Mouse (Mus musculus) heart, embryonic 14.5 days (tissue): ENCODE results near the gene Cabp4. TPM values are rescaled to one million over a fixed set of nuclear protein-coding genes. Genes with fewer than 3 reads are reported as not detected.

Source experiments
- ATAC-seq: fragments of 200-750 bp; cut with Nextera tagmentation; 2 replicates; pipeline ENCODE4 v1.8.0; 2017; ENCODE audit warnings: low read depth, moderate TSS enrichment; ENCODE audit not compliant: insufficient number of reproducible peaks, insufficient read depth, low FRiP score
- H3K27ac ChIP-seq, 2 experiments: fragments of 200-500 bp in 1 of 2; fragments of 300-500 bp in 1 of 2; sonication (generic) in 1 of 2; replicated peaks in 1 of 2; 2 replicates each; pipeline ENCODE4 v1.5.1; 2012 to 2014; ENCODE audit warnings: low read depth in 2 of 2, low read length in 2 of 2, control low read depth in 1 of 2, mild to moderate bottlenecking in 1 of 2, mixed read lengths in 1 of 2; ENCODE audit not compliant: control insufficient read depth in 1 of 2, insufficient read depth in 1 of 2
- H3K27me3 ChIP-seq: fragments of 300-500 bp; sonication (generic); 2 replicates; pipeline ENCODE4 v1.6.1; 2014; ENCODE audit warnings: mild to moderate bottlenecking, low read length, control low read depth; ENCODE audit not compliant: control insufficient read depth, insufficient read depth
- H3K36me3 ChIP-seq: fragments of 300-500 bp; sonication (generic); 2 replicates; pipeline ENCODE4 v1.6.1; 2014; ENCODE audit warnings: mild to moderate bottlenecking, control low read depth, low read length, mixed read lengths; ENCODE audit not compliant: control insufficient read depth, insufficient read depth
- H3K4me1 ChIP-seq, 2 experiments: fragments of 200-500 bp in 1 of 2; fragments of 300-500 bp in 1 of 2; sonication (generic) in 1 of 2; 2 replicates each; pipeline ENCODE4 v1.6.1; 2012 to 2014; ENCODE audit warnings: low read length in 2 of 2, control low read depth in 1 of 2, mixed read lengths in 1 of 2; ENCODE audit not compliant: control insufficient read depth in 2 of 2, insufficient read depth in 2 of 2
- H3K4me2 ChIP-seq: fragments of 300-500 bp; sonication (generic); 2 replicates; pipeline ENCODE4 v1.6.1; 2014; ENCODE audit warnings: mild to moderate bottlenecking, low read length
- H3K4me3 ChIP-seq, 2 experiments: fragments of 200-500 bp in 1 of 2; fragments of 300-500 bp in 1 of 2; sonication (generic) in 1 of 2; 2 replicates each; pipeline ENCODE4 v1.5.1; 2012 to 2014; ENCODE audit warnings: low read length in 2 of 2, mild to moderate bottlenecking in 2 of 2, control low read depth in 1 of 2, low read depth in 1 of 2, moderate library complexity in 1 of 2; ENCODE audit not compliant: control insufficient read depth in 1 of 2, insufficient read depth in 1 of 2
- H3K9ac ChIP-seq: fragments of 300-500 bp; sonication (generic); 2 replicates; pipeline ENCODE4 v1.6.1; 2014; ENCODE audit warnings: mild to moderate bottlenecking, low read length
- H3K9me3 ChIP-seq: fragments of 300-500 bp; sonication (generic); 2 replicates; pipeline ENCODE4 v1.6.1; 2016; ENCODE audit warnings: low read length, control low read depth; ENCODE audit not compliant: control insufficient read depth
- WGBS: fragments of 180-500 bp; shearing (Covaris S2); extraction: QIAGEN DNeasy Blood & Tissue Kit; methylation state at CpG from one replicate; pipeline ENCODE4 v1.1.7; 2014; 5-methylcytosine and 5-hydroxymethylcytosine counted together
- polyA plus RNA-seq: library from polyadenylated mRNA; unstranded; fragments of >200 nt; fragmentation: Nextera tagmentation; extraction: Ambion mirVana; gene quantifications from 2 replicates; pipeline ENCODE4 v1.2.1, GENCODE M21; 2014

The Cabp4 gene
- polyA plus RNA-seq, 1 experiment from 2014 or later = not detected

GRCm38 (mm10) chr19:4090446-4090845, 53.4 kb downstream of the Cabp4 start:
- ATAC-seq = no peak
- no peaks in the 10 kb centered on the region for H3K36me3 ChIP-seq
- H3K4me3 ChIP-seq = no peak overlapping the region
- WGBS = 81% methylated on average over 3 of the region's 3 CpGs
- H3K9ac ChIP-seq = no peak overlapping the region
- peaks cover 5 to 9% of the 10 kb centered on the region in 2 experiments; a peak in 3 of 4 replicates for H3K4me1 ChIP-seq
- no peak overlapping the region for H3K27ac ChIP-seq
- peaks cover 9% of the 10 kb centered on the region for H3K27me3 ChIP-seq
- H3K9me3 ChIP-seq = no peaks in the 10 kb centered on the region
- H3K4me2 ChIP-seq = no peak overlapping the region

GRCm38 (mm10) chr19:4089128-4089527, 54.7 kb downstream of the Cabp4 start:
- Histone ChIP-seq H3K4me1 (peaks cover 5 to 9% of the 10 kb centered on the region in 2 experiments; a peak in 3 of 4 replicates), H3K9ac (no peak overlapping the region), H3K27ac (no peak overlapping the region), H3K36me3 (no peaks in the 10 kb centered on the region), H3K4me3 (no peak overlapping the region), H3K27me3 (peaks cover 9% of the 10 kb centered on the region), H3K4me2 (no peak overlapping the region), H3K9me3 (no peaks in the 10 kb centered on the region)
- ATAC-seq = no peak
- 72% methylated on average over 6 of the region's 6 CpGs for WGBS

- no peaks in the 10 kb centered on the region for H3K36me3 ChIP-seq
- no peak for ATAC-seq
- H3K27ac ChIP-seq = no peak overlapping the region
- no peak overlapping the region for H3K4me3 ChIP-seq
- H3K27me3 ChIP-seq = peaks cover 9% of the 10 kb centered on the region
- peaks cover 5 to 9% of the 10 kb centered on the region in 2 experiments; a peak in 3 of 4 replicates for H3K4me1 ChIP-seq
- no peak overlapping the region for H3K9ac ChIP-seq
- H3K9me3 ChIP-seq = no peaks in the 10 kb centered on the region
- WGBS = 34% methylated on average over 5 of the region's 5 CpGs
- H3K4me2 ChIP-seq = no peak overlapping the region
Observed at GRCm38 (mm10) chr19:4088146-4088545, 55.7 kb downstream of the Cabp4 start.

GRCm38 (mm10) chr19:4087090-4087489, 56.7 kb downstream of the Cabp4 start:
- no peak overlapping the region for H3K27ac ChIP-seq
- no peak; the same call in 1 of the 2 replicates for ATAC-seq
- 55% methylated on average over 5 of the region's 5 CpGs for WGBS

GRCm38 (mm10) chr19:4086156-4086555, 57.7 kb downstream of the Cabp4 start:
- no peaks in the 10 kb centered on the region for H3K9me3 ChIP-seq
- WGBS = 87% methylated on average over 15 of the region's 15 CpGs
- no peak overlapping the region for H3K4me2 ChIP-seq
- ATAC-seq = no peak
- H3K9ac ChIP-seq = no peak overlapping the region
- no peaks in the 10 kb centered on the region for H3K36me3 ChIP-seq
- H3K27me3 ChIP-seq = peaks cover 14% of the 10 kb centered on the region
- H3K4me1 ChIP-seq = peaks cover 5 to 9% of the 10 kb centered on the region in 2 experiments; a peak in 3 of 4 replicates
- H3K4me3 ChIP-seq = no peak overlapping the region
- no peak overlapping the region for H3K27ac ChIP-seq

More at GRCm38 (mm10) chr19:4087090-4087489, 56.7 kb downstream of the Cabp4 start:
- H3K4me2 ChIP-seq = no peak overlapping the region
- H3K4me3 ChIP-seq = no peak overlapping the region
- H3K27me3 ChIP-seq = peaks cover 14% of the 10 kb centered on the region
- no peaks in the 10 kb centered on the region for H3K9me3 ChIP-seq
- H3K36me3 ChIP-seq = no peaks in the 10 kb centered on the region
- H3K9ac ChIP-seq = no peak overlapping the region
- peaks cover 5 to 9% of the 10 kb centered on the region in 2 experiments; a peak in 3 of 4 replicates for H3K4me1 ChIP-seq

Other genes with a start within 250 kb of the Cabp4 start
- 16.1 and 17.1 TPM in 2 replicates for gene Tcirg1, start 236.9 kb downstream of the Cabp4 start, polyA plus RNA-seq
- 479 and 507 TPM in 2 replicates for gene Ndufs8, start 231.3 kb downstream of the Cabp4 start, polyA plus RNA-seq
- gene Aldh3b1, start 214.2 kb downstream of the Cabp4 start, polyA plus RNA-seq = 2.3 and 2.9 TPM in 2 replicates
- gene Unc93b1, start 208.8 kb downstream of the Cabp4 start, polyA plus RNA-seq = 11.2 and 14.5 TPM in 2 replicates
- not detected in 2 replicates for gene Aldh3b3, start 185.4 kb downstream of the Cabp4 start, polyA plus RNA-seq
- gene Aldh3b2, start 171.7 kb downstream of the Cabp4 start, polyA plus RNA-seq = 0.09 and 0.18 TPM in 2 replicates
- gene Acy3, start 157.5 kb downstream of the Cabp4 start, polyA plus RNA-seq = 13.1 and 14.5 TPM in 2 replicates
- gene Tbx10, start 151.3 kb downstream of the Cabp4 start, polyA plus RNA-seq = not detected in 2 replicates
- gene Nudt8, start 143.5 kb downstream of the Cabp4 start, polyA plus RNA-seq = 73.2 and 74.1 TPM in 2 replicates
- gene Gm49405, start 143.4 kb downstream of the Cabp4 start, polyA plus RNA-seq = 4.3 and 4.6 TPM in 2 replicates
- gene Doc2g, start 140.7 kb downstream of the Cabp4 start, polyA plus RNA-seq = 85.2 and 90.7 TPM in 2 replicates
- 552 and 561 TPM in 2 replicates for gene Ndufv1, start 131.2 kb downstream of the Cabp4 start, polyA plus RNA-seq
- gene Gstp1, start 106.0 kb downstream of the Cabp4 start, polyA plus RNA-seq = 399 and 401 TPM in 2 replicates
- 8.0 and 10.3 TPM in 2 replicates for gene Gstp2, start 98.0 kb downstream of the Cabp4 start, polyA plus RNA-seq
- gene Gstp3, start 84.5 kb downstream of the Cabp4 start, polyA plus RNA-seq = not detected in 2 replicates
- not detected in 2 replicates for gene Cabp2, start 62.5 kb downstream of the Cabp4 start, polyA plus RNA-seq
- gene Cdk2ap2, start 46.9 kb downstream of the Cabp4 start, polyA plus RNA-seq = 62.5 and 63.8 TPM in 2 replicates
- gene Pitpnm1, start 44.0 kb downstream of the Cabp4 start, polyA plus RNA-seq = 17.3 TPM in 2 replicates
- gene Aip, start 18.2 kb downstream of the Cabp4 start, polyA plus RNA-seq = 87.3 and 100 TPM in 2 replicates
- not detected in 2 replicates for gene Gpr152, start 4.2 kb downstream of the Cabp4 start, polyA plus RNA-seq
- gene Coro1b, start 4.6 kb upstream of the Cabp4 start, polyA plus RNA-seq = 117 and 122 TPM in 2 replicates
- 0.54 and 0.82 TPM in 2 replicates for gene Ptprcap, start 9.6 kb upstream of the Cabp4 start, polyA plus RNA-seq
- 31.4 and 34.4 TPM in 2 replicates for gene Rps6kb2, start 19.3 kb upstream of the Cabp4 start, polyA plus RNA-seq
- gene Carns1, start 31.4 kb upstream of the Cabp4 start, polyA plus RNA-seq = 6.5 and 8.7 TPM in 2 replicates
- 2.2 and 2.6 TPM in 2 replicates for gene Tbc1d10c, start 47.3 kb upstream of the Cabp4 start, polyA plus RNA-seq
- gene Ppp1ca, start 48.0 kb upstream of the Cabp4 start, polyA plus RNA-seq = 708 and 757 TPM in 2 replicates
- 17.4 and 18.5 TPM in 2 replicates for gene Rad9a, start 57.6 kb upstream of the Cabp4 start, polyA plus RNA-seq
- gene Clcf1, start 70.2 kb upstream of the Cabp4 start, polyA plus RNA-seq = 0.78 and 1.2 TPM in 2 replicates
- not detected in 2 replicates for gene AC109138.7, start 70.3 kb upstream of the Cabp4 start, polyA plus RNA-seq
- gene Pold4, start 87.9 kb upstream of the Cabp4 start, polyA plus RNA-seq = 20.9 and 26.8 TPM in 2 replicates
- gene Ssh3, start 125.1 kb upstream of the Cabp4 start, polyA plus RNA-seq = 7.6 and 8.0 TPM in 2 replicates
- gene Ankrd13d, start 139.1 kb upstream of the Cabp4 start, polyA plus RNA-seq = 1.1 and 1.4 TPM in 2 replicates
- gene Grk2, start 162.2 kb upstream of the Cabp4 start, polyA plus RNA-seq = 12.1 and 12.8 TPM in 2 replicates